Mouse (Mus musculus) midbrain, postnatal 0 days (tissue): Measurements from ENCODE around the gene Mthfr. TPM values are rescaled to one million over a fixed set of nuclear protein-coding genes. Genes with fewer than 3 reads are reported as not detected.
A peak's percentile ranks its signal among the peaks of the same experiment; 100 is the strongest.

ENCODE experiments used
- ATAC-seq: fragments of 200-750 bp; cut with Nextera tagmentation; 2 replicates; pipeline ENCODE4 v1.8.0; 2017; ENCODE audit warnings: moderate number of reproducible peaks, mild to moderate bottlenecking, moderate TSS enrichment, moderate library complexity; ENCODE audit not compliant: low FRiP score
- DNase-seq: peaks from one replicate; pipeline ENCODE4 v3.0.0-alpha.2; 2015; ENCODE audit warnings: low spot score
- H3K27ac ChIP-seq: fragments of 300-500 bp; sonication (generic); 2 replicates; pipeline ENCODE4 v1.5.1; 2014; ENCODE audit warnings: low read depth, mild to moderate bottlenecking, low read length, mixed read lengths
- H3K27me3 ChIP-seq: fragments of 300-500 bp; sonication (generic); 2 replicates; pipeline ENCODE4 v1.6.1; 2014; ENCODE audit warnings: low read length, control low read depth, mixed read lengths; ENCODE audit not compliant: insufficient read depth
- H3K36me3 ChIP-seq: fragments of 300-500 bp; sonication (generic); 2 replicates; pipeline ENCODE4 v1.6.1; 2014; ENCODE audit warnings: low read length, control low read depth, mixed read lengths; ENCODE audit not compliant: insufficient read depth
- H3K4me1 ChIP-seq: fragments of 300-500 bp; sonication (generic); 2 replicates; pipeline ENCODE4 v1.6.1; 2014; ENCODE audit warnings: mild to moderate bottlenecking, control low read depth, antibody characterized with exemption, low read length, mixed read lengths; ENCODE audit not compliant: insufficient read depth
- H3K4me2 ChIP-seq: fragments of 300-500 bp; sonication (generic); 2 replicates; pipeline ENCODE4 v1.6.1; 2014; ENCODE audit warnings: low read depth, mild to moderate bottlenecking, low read length, mixed read lengths; ENCODE audit not compliant: poor library complexity, severe bottlenecking
- H3K4me3 ChIP-seq: fragments of 300-500 bp; sonication (generic); 2 replicates; pipeline ENCODE4 v1.5.1; 2014; ENCODE audit warnings: low read depth, mild to moderate bottlenecking, low read length, moderate library complexity
- H3K9ac ChIP-seq: fragments of 300-500 bp; sonication (generic); replicated peaks from 2 replicates; pipeline ENCODE4 v1.6.1; 2014; ENCODE audit warnings: mild to moderate bottlenecking, low read length, moderate library complexity, mixed read lengths; ENCODE audit not compliant: poor library complexity, severe bottlenecking
- H3K9me3 ChIP-seq: fragments of 300-500 bp; sonication (generic); 2 replicates; pipeline ENCODE4 v1.6.1; 2016; ENCODE audit warnings: low read length, control low read depth
- CTCF ChIP-seq: IDR thresholded peaks from 2 replicates; pipeline ENCODE4 v1.5.1; 2016; ENCODE audit warnings: antibody characterized with exemption, mild to moderate bottlenecking
- WGBS: fragments of 180-500 bp; shearing (Covaris S2); extraction: QIAGEN DNeasy Blood & Tissue Kit; methylation state at CpG from one replicate; pipeline ENCODE4 v1.1.7; 2014; 5-methylcytosine and 5-hydroxymethylcytosine counted together
- polyA plus RNA-seq: library from polyadenylated mRNA; unstranded; fragments of >200 nt; fragmentation: Nextera tagmentation; extraction: Ambion mirVana; gene quantifications from 2 replicates; pipeline ENCODE4 v1.2.1, GENCODE M21; 2015
- total RNA-seq: library from RNA; depleted of rRNA; stranded (reverse); fragments of >200 nt; gene quantifications from 2 replicates; pipeline ENCODE4 v1.2.3, GENCODE M21; 2014

Mthfr gene
- total and polyA plus RNA-seq, 2 experiments from 2014 or later = 10.1 to 51.1 TPM

DNA sequence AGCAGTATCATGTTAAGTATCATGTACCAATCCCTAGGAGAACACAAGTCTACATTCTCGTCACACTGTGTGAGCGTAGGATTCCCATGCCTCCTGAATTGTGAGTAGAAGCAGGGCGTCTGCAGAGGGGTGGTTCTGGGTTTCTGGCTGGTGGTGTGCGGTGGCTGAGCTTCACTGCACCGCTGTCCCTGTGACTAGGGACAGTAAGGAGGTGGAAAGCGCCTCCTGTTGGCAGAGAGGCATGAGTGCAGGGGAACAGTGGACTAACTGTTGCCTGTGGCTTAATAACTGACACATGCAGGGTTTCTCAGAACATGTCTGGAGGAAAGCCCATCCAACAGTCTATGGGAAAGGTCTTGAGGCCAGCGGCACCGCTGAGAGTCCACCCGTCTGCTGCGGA is 23.5 kb upstream of the Mthfr start:
- no peak overlapping the region for H3K9ac ChIP-seq
- H3K4me1 ChIP-seq = no peaks in the 10 kb centered on the region
- 81% methylated on average over 10 of the region's 10 CpGs for WGBS
- no peaks in the 10 kb centered on the region for H3K27me3 ChIP-seq
- no peak overlapping the region for H3K4me2 ChIP-seq
- no peak for ATAC-seq
- H3K36me3 ChIP-seq = peaks cover 94% of the 10 kb centered on the region
- no peaks in the 10 kb centered on the region for H3K9me3 ChIP-seq
- H3K4me3 ChIP-seq = no peak overlapping the region
- peak; percentile 50 for TF ChIP-seq CTCF
- no peak overlapping the region for H3K27ac ChIP-seq
- DNase-seq = peak; percentile 13

GRCm38 (mm10) chr4:148016981-148017380 is 21.9 kb upstream of the Mthfr start:
- H3K27me3 ChIP-seq = no peaks in the 10 kb centered on the region
- peaks cover 93% of the 10 kb centered on the region for H3K36me3 ChIP-seq
- H3K4me3 ChIP-seq = no peak overlapping the region
- no peak for TF ChIP-seq CTCF
- H3K4me1 ChIP-seq = no peaks in the 10 kb centered on the region
- no peak overlapping the region for H3K9ac ChIP-seq
- no peak for DNase-seq
- no peak overlapping the region for H3K4me2 ChIP-seq
- 82% methylated on average over 3 of the region's 3 CpGs for WGBS
- no peaks in the 10 kb centered on the region for H3K9me3 ChIP-seq
- no peak overlapping the region for H3K27ac ChIP-seq
- no peak for ATAC-seq

- 0 out of 2 replicates have a peak overlapping the region, but pooled peaks have one; percentile 8 for H3K9ac ChIP-seq
- H3K36me3 ChIP-seq = peaks cover 92% of the 10 kb centered on the region
- H3K27me3 ChIP-seq = no peaks in the 10 kb centered on the region
- no peaks in the 10 kb centered on the region for H3K4me1 ChIP-seq
- no peak for TF ChIP-seq CTCF
- no peak overlapping the region for H3K4me2 ChIP-seq
- ATAC-seq (0 out of 2 replicates have a peak, but pooled peaks have one; percentile 8), DNase-seq (peak; percentile 51)
- H3K4me3 ChIP-seq = no peak overlapping the region
- 39% methylated on average over 2 of the region's 2 CpGs for WGBS
- H3K9me3 ChIP-seq = no peaks in the 10 kb centered on the region
- H3K27ac ChIP-seq = 0 out of 2 replicates have a peak overlapping the region, but pooled peaks have one; percentile 26
Measured at GRCm38 (mm10) chr4:148018410-148018809, 20.5 kb upstream of the Mthfr start.

DNA sequence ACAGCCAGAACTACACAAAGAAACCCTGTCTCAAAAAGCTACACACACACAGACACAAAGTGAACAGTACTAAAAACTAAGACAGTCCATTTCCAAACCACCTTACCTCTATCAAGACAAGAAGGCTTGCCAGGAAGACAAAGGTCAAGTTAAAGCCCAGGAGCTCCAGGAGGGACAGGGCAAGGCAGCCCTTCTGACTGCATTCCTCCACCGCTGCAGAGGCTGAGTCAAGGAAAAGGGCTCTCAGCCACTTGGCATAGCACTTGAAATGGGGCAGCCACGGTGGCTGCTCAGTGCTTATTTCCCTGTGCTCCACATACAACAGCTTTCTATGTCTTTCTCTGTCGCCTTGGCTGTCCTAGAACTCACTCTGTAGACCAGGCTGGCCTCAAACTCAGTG is 14.9 kb upstream of the Mthfr start:
- 100% methylated on average over 3 of the region's 3 CpGs for WGBS
- Histone ChIP-seq H3K4me1 (no peaks in the 10 kb centered on the region), H3K4me3 (no peak overlapping the region), H3K9me3 (no peaks in the 10 kb centered on the region), H3K9ac (no peak overlapping the region), H3K4me2 (no peak overlapping the region), H3K36me3 (peaks cover 78% of the 10 kb centered on the region), H3K27ac (no peak overlapping the region), H3K27me3 (no peaks in the 10 kb centered on the region)
- no peak for TF ChIP-seq CTCF
- ATAC-seq (no peak), DNase-seq (no peak)

DNA sequence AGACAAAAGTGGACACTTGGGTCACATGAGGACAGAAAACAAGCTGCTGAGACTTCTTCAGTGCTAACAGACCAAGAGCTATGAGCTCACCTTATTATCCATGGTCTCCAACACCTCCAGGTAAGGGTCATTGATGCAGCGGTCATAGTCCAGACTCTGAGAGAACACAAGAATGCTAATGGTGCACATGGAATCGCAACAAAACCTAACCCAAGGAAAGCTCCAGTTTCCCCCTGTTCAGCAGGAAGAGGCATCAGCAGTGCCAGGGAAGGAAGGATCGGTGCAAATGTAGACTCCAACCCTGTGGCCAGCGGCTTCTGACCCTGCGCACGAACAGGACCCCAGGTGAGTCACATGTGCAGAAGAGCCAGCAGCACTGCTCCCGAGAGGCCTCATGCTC is 9.6 kb upstream of the Mthfr start:
- 93% methylated on average over 7 of the region's 7 CpGs for WGBS
- Histone ChIP-seq H3K27ac (no peak overlapping the region), H3K4me2 (no peak overlapping the region), H3K36me3 (peaks cover 39% of the 10 kb centered on the region), H3K9ac (no peak overlapping the region), H3K4me3 (no peak overlapping the region), H3K4me1 (no peaks in the 10 kb centered on the region), H3K9me3 (no peaks in the 10 kb centered on the region), H3K27me3 (no peaks in the 10 kb centered on the region)
- DNase-seq (no peak), ATAC-seq (no peak)
- TF ChIP-seq CTCF = no peak

- 85% methylated on average over 5 of the region's 5 CpGs for WGBS
- no peaks in the 10 kb centered on the region for H3K4me1 ChIP-seq
- no peak overlapping the region for H3K4me3 ChIP-seq
- TF ChIP-seq CTCF = no peak
- DNase-seq (no peak), ATAC-seq (no peak)
- no peak overlapping the region for H3K4me2 ChIP-seq
- peaks cover 27% of the 10 kb centered on the region for H3K36me3 ChIP-seq
- H3K27me3 ChIP-seq = no peaks in the 10 kb centered on the region
- no peak overlapping the region for H3K9ac ChIP-seq
- H3K9me3 ChIP-seq = no peaks in the 10 kb centered on the region
- H3K27ac ChIP-seq = no peak overlapping the region
Measured at GRCm38 (mm10) chr4:148030506-148030905, 8.4 kb upstream of the Mthfr start.
